Mouse (Mus musculus) retina, postnatal 1 day (tissue): ENCODE measurements around the gene Zfp40.
A peak's percentile ranks its signal among the peaks of the same experiment; 100 is the strongest.

Experiments
- DNase-seq: peaks from one replicate; pipeline ENCODE4 v3.0.0-alpha.2; 2012

The Zfp40 gene

DNA sequence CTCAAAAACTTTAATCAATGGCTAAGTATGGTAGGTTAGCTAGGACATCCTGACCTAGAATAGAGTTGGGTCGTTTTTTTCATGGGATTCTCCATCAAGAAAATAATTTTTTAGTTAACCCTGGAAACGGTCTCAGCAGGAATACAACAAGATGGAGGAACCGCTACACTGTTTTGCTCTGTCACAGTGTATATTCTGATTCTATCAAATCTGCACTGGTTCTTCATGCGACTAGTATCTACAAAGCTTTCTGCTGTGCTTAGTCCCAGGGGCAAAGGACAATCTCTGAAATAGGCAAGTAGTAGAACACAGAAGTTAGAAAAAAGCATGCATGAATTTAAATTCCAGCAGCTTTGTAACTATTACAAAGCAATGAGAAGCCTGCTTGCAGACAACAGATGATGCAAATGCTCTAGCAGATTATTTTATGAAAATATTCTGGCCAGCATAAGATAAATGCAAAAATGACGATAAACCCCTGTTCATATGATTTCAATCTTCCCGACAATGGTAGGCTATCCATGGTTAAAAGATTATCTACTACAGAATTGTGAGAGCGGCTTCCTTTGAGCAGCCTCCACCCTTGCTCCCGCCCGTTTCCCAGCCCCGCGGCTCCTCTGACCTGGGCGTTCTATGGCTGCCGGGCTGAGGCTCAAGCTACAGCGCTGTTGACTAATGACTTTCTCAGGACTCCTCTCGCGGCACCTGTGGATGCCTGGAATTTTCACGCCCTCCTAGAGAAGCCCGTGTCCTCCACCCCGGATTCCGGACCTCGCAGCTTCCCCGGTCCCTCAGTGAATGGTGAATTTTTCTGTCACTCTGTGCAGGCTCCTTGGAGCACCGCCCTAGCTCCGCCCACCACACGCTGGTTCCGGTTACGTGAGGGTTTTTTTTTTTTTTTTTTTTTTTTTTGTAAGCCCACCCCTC is at the start of gene Zfp40:
Zfp40 (minus strand) TSS at position 800 of the 927 bp plus-strand sequence.
- peak; percentile 96 for DNase-seq

DNA sequence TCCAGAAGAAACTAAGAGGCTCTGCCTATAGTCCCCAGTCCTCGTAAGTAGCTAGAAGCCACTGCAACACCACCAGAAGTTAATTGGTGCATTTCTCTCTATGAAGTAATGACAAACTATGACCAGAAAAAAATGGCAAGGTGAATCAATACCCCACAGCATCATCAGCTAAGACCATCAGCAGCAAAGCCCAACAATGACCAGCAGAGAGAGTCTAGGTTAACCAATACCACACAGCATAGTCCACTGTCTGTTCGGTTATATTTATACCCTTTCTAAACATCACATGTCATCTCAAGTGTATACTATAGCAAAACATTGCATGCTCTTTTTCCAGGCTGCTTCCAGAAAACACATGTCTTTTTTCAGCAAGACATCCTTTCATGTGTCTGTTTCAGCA is 25.3 kb upstream of the Zfp40 start:
- DNase-seq = no peak

DNA sequence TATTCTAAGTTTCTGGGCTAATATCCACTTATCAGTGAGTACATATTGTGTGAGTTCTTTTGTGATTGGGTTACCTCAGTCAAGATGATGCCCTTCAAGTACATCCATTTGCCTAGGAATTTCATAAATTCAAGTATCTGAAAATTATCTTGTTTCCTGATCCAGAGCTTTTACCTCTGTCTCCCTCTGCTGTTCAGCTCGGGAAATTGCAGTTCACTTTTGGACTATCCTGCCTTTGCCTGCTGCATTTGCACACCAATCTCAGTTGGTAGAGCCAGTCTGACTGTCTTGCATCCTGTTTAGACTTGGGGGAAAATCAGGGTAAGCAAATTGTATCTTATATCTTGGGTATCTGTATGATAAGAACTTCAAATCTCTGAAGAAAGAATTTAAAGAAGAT is 6.8 kb upstream of the Zfp40 start:
- peak; percentile 55 for DNase-seq

DNA sequence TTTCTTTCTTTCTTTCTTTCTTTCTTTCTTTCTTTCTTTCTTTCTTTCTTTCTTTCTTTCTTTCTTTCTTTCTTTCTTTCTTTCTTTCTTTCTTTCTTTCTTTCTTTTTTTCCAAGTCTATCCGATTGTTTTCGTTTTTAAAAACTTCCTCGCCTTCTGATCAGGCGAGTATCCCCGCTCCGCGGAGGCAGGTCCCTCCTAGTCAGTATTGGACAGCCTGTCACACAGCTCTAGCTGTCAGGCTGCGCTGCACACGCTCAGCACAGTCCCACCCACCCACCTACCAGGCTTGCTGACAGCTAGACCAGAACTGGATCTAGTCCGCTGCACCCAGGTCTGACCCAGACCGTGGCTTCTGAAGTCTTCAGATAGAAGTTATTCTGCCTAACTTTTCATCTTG is 389 bp upstream of the Zfp40 start:
- peak; percentile 60 for DNase-seq

DNA sequence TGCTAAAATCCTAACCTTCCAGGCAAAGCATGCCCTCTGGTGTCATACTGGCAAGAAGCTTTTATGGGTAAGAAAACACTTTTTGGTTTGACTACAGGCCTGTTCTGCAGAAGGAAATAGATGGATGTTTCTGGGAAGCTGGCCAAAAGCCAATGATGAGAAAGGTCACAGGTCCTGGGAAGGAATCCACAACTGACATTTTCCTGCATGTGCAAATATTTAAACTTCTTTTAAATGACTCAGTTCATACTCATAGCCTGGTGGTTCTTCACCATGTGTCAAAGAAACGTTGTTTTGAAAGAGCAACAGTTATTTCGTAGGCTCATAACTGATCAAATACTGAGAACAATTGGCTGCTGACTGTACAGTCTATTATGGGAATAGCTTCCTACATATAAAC is 5.4 kb downstream of the Zfp40 start:
- DNase-seq = no peak
